Mouse (Mus musculus): ENCODE measurements around the gene 4930430F08Rik. TPM values are rescaled to one million over a fixed set of nuclear protein-coding genes. Genes with fewer than 3 reads are reported as not detected.
"Not testable (repeated sequence)": the region's sequence is repeated elsewhere in the genome, so short reads cannot be mapped to it uniquely, and the experiment has no call there.

The 4930430F08Rik gene
- polyA plus RNA-seq, 1 experiment from 2014 or later = 11.9 TPM

GRCm38 (mm10) chr10:100588932-100589388 is 1.3 kb downstream of the 4930430F08Rik start:
- no peaks in the 10 kb centered on the region for H3K27me3 ChIP-seq (ENCODE audit: control insufficient read depth, insufficient read depth, low read length)
- H3K36me3 ChIP-seq (ENCODE audit: control insufficient read depth, insufficient read depth, low read length) = no peaks in the 10 kb centered on the region; the same call in 1 of the 2 replicates
- peak overlapping the region; percentile 69 for H3K4me3 ChIP-seq (ENCODE audit: low read length)
- H3K9ac ChIP-seq (ENCODE audit: low read depth, low read length) = peak overlapping the region; percentile 76
- WGBS = under 1% methylated on average over 31 of the region's 31 CpGs
- ATAC-seq (ENCODE audit: low FRiP score, low TSS enrichment) = peak; percentile 99
- peaks cover 5% of the 10 kb centered on the region; the same call in 1 of the 2 replicates for H3K4me1 ChIP-seq (ENCODE audit: control insufficient read depth, insufficient read depth, low read length)
- no peaks in the 10 kb centered on the region for H3K9me3 ChIP-seq (ENCODE audit: control insufficient read depth, low read length)
- H3K4me2 ChIP-seq (replicated peaks; ENCODE audit: low read depth, low read length) = peak overlapping the region; percentile 70
- H3K27ac ChIP-seq (ENCODE audit: low read depth, low read length) = peak overlapping the region; percentile 48; the same call in 1 of the 2 replicates

DNA sequence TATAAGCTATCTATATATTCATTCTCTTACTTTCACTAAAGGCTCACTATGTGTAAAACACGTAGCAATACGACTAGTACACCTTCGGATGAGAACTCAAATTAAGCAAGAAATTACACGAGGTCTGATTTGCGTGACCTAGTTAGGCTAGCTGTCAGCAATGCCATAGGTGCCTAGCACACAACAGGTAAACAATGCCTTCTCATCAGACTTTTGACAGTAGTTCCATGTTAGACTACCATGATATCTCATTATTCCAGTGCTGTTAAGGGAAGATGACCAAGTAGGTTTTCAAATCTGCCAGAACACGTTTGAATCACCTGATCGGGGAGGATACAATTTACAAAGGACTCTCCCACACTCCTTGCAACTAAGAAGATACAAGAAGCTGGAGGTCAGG is 1.7 kb downstream of the 4930430F08Rik start:
- H3K9me3 ChIP-seq (ENCODE audit: control insufficient read depth, low read length) = no peaks in the 10 kb centered on the region
- peak overlapping the region; percentile 76 for H3K9ac ChIP-seq (ENCODE audit: low read depth, low read length)
- peaks cover 5% of the 10 kb centered on the region; the same call in 1 of the 2 replicates for H3K4me1 ChIP-seq (ENCODE audit: control insufficient read depth, insufficient read depth, low read length)
- WGBS = 39% methylated on average over 7 of the region's 7 CpGs
- H3K4me3 ChIP-seq (ENCODE audit: low read length) = peak overlapping the region; percentile 69
- peak overlapping the region; percentile 70 for H3K4me2 ChIP-seq (replicated peaks; ENCODE audit: low read depth, low read length)
- H3K27ac ChIP-seq (ENCODE audit: low read depth, low read length) = peak overlapping the region; percentile 48; the same call in 1 of the 2 replicates
- peak; percentile 29 for ATAC-seq (ENCODE audit: low FRiP score, low TSS enrichment)
- H3K36me3 ChIP-seq (ENCODE audit: control insufficient read depth, insufficient read depth, low read length) = no peaks in the 10 kb centered on the region; the same call in 1 of the 2 replicates
- no peaks in the 10 kb centered on the region for H3K27me3 ChIP-seq (ENCODE audit: control insufficient read depth, insufficient read depth, low read length)

DNA sequence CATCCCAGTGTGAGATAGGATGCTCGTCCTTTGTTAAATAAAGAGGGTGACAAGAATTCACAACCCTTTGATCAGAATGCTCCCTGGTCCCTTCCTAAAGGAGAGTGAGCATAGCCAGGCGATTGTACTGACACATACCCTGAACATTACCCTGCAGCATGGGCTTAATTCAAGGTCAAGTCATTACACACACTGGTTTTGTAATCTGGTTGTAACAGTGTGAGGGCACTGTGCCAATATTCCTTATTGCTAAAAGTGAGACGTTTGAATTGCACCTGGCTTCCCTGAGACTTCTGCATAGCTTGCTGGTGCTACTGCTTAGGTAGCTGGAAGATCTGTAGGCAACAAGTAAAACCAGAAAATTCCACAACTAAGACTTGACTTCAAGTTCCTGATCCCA is 6.0 kb downstream of the 4930430F08Rik start:
- Histone ChIP-seq H3K27me3 (ENCODE audit: control insufficient read depth, insufficient read depth, low read length) (no peaks in the 10 kb centered on the region), H3K4me3 (ENCODE audit: low read length) (no peak overlapping the region), H3K9ac (ENCODE audit: low read depth, low read length) (no peak overlapping the region), H3K9me3 (ENCODE audit: control insufficient read depth, low read length) (no peaks in the 10 kb centered on the region), H3K27ac (ENCODE audit: low read depth, low read length) (no peak overlapping the region), H3K4me2 (replicated peaks; ENCODE audit: low read depth, low read length) (no peak overlapping the region), H3K36me3 (ENCODE audit: control insufficient read depth, insufficient read depth, low read length) (no peaks in the 10 kb centered on the region; the same call in 1 of the 2 replicates), H3K4me1 (ENCODE audit: control insufficient read depth, insufficient read depth, low read length) (peaks cover 5% of the 10 kb centered on the region; the same call in 1 of the 2 replicates)
- WGBS = 92% methylated on average over 3 of the region's 3 CpGs
- no peak for ATAC-seq (ENCODE audit: low FRiP score, low TSS enrichment)

GRCm38 (mm10) chr10:100575294-100575693 is 14.9 kb downstream of the 4930430F08Rik start:
- H3K36me3 ChIP-seq (ENCODE audit: control insufficient read depth, insufficient read depth, low read length) = peaks cover 23% of the 10 kb centered on the region; the same call in 1 of the 2 replicates
- no peaks in the 10 kb centered on the region for H3K9me3 ChIP-seq (ENCODE audit: control insufficient read depth, low read length)
- no peak for ATAC-seq (ENCODE audit: low FRiP score, low TSS enrichment)
- WGBS = 80% methylated on average over 7 of the region's 7 CpGs
- no peak overlapping the region for H3K27ac ChIP-seq (ENCODE audit: low read depth, low read length)
- no peaks in the 10 kb centered on the region for H3K4me1 ChIP-seq (ENCODE audit: control insufficient read depth, insufficient read depth, low read length)
- H3K4me2 ChIP-seq (replicated peaks; ENCODE audit: low read depth, low read length) = no peak overlapping the region
- H3K9ac ChIP-seq (ENCODE audit: low read depth, low read length) = no peak overlapping the region
- H3K27me3 ChIP-seq (ENCODE audit: control insufficient read depth, insufficient read depth, low read length) = no peaks in the 10 kb centered on the region
- H3K4me3 ChIP-seq (ENCODE audit: low read length) = no peak overlapping the region

DNA sequence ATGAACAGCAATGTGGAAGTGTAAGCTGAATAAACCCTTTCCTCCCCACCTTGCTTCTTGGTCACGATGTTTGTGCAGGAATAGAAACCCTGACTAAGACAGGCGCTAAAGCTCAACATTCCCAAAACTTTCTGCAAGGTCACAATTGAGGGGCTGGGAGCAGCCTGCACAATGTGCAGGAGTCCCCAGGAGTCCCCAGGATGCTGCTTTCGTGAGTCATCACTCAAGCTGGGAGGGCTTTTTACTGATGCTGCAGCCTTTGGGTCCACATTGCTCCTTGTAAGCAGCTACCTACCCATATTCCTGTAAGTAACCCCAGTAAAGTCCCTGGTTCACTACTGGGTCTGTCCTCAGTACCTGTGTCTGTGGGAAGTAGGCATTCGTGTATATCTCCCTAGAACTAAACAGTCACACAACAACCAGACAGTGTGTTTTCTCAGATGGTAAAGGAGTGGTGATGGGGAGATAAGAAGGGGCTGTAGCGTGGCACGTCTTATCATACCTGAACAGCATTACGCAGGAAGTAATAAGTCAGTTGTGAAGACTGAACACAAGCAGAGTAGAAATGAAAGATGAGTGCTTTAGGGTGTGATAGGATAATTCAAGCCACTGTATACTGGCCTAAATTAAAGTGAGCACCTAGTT is 15.6 kb downstream of the 4930430F08Rik start:
- Histone ChIP-seq H3K36me3 (ENCODE audit: control insufficient read depth, insufficient read depth, low read length) (peaks cover 23% of the 10 kb centered on the region; the same call in 1 of the 2 replicates), H3K9me3 (ENCODE audit: control insufficient read depth, low read length) (no peaks in the 10 kb centered on the region), H3K4me1 (ENCODE audit: control insufficient read depth, insufficient read depth, low read length) (no peaks in the 10 kb centered on the region), H3K27ac (ENCODE audit: low read depth, low read length) (no peak overlapping the region), H3K27me3 (ENCODE audit: control insufficient read depth, insufficient read depth, low read length) (no peaks in the 10 kb centered on the region), H3K4me2 (replicated peaks; ENCODE audit: low read depth, low read length) (no peak overlapping the region), H3K9ac (ENCODE audit: low read depth, low read length) (no peak overlapping the region), H3K4me3 (ENCODE audit: low read length) (no peak overlapping the region)
- 91% methylated on average over 7 of the region's 7 CpGs for WGBS
- no peak for ATAC-seq (ENCODE audit: low FRiP score, low TSS enrichment)

DNA sequence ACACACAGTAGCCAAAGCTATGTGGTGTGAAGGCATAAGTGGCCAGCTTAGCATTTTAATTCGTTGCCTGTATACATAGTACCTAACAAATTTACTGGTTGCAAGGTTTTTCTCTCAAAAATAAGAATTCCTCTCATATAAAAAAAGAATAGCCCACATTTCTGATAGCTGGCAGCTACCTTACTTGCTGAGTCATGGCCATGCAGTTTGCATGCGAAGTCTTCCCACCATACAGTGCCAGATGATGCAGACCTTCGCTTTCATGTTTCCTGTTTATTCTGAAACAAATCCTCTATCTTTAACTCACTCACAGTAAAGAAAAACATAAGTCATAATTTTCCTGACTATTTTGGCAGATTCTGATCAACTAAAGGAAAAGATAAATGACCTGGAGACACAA is 18.5 kb downstream of the 4930430F08Rik start:
- WGBS = 92% methylated on average over 3 of the region's 3 CpGs

GRCm38 (mm10) chr10:100564112-100564511 is 26.1 kb downstream of the 4930430F08Rik start:
- no peak overlapping the region for H3K4me2 ChIP-seq (replicated peaks; ENCODE audit: low read depth, low read length)
- H3K9ac ChIP-seq (ENCODE audit: low read depth, low read length) = no peak overlapping the region
- peaks cover 6% of the 10 kb centered on the region; the same call in 1 of the 2 replicates for H3K36me3 ChIP-seq (ENCODE audit: control insufficient read depth, insufficient read depth, low read length)
- no peak overlapping the region for H3K4me3 ChIP-seq (ENCODE audit: low read length)
- H3K4me1 ChIP-seq (ENCODE audit: control insufficient read depth, insufficient read depth, low read length) = no peaks in the 10 kb centered on the region
- H3K27ac ChIP-seq (ENCODE audit: low read depth, low read length) = no peak overlapping the region
- ATAC-seq (ENCODE audit: low FRiP score, low TSS enrichment) = no peak
- H3K9me3 ChIP-seq (ENCODE audit: control insufficient read depth, low read length) = no peaks in the 10 kb centered on the region
- 88% methylated on average over 3 of the region's 3 CpGs for WGBS
- H3K27me3 ChIP-seq (ENCODE audit: control insufficient read depth, insufficient read depth, low read length) = no peaks in the 10 kb centered on the region

More for the DNA sequence above, 18.5 kb downstream of the 4930430F08Rik start:
- Histone ChIP-seq H3K27me3 (ENCODE audit: control insufficient read depth, insufficient read depth, low read length) (no peaks in the 10 kb centered on the region), H3K4me1 (ENCODE audit: control insufficient read depth, insufficient read depth, low read length) (no peaks in the 10 kb centered on the region), H3K4me3 (ENCODE audit: low read length) (no peak overlapping the region), H3K36me3 (ENCODE audit: control insufficient read depth, insufficient read depth, low read length) (peaks cover 26% of the 10 kb centered on the region; the same call in 1 of the 2 replicates), H3K9ac (ENCODE audit: low read depth, low read length) (no peak overlapping the region), H3K9me3 (ENCODE audit: control insufficient read depth, low read length) (no peaks in the 10 kb centered on the region), H3K27ac (ENCODE audit: low read depth, low read length) (no peak overlapping the region), H3K4me2 (replicated peaks; ENCODE audit: low read depth, low read length) (no peak overlapping the region)
- no peak for ATAC-seq (ENCODE audit: low FRiP score, low TSS enrichment)

- ATAC-seq (ENCODE audit: low FRiP score, low TSS enrichment); H3K4me2 ChIP-seq (replicated peaks; ENCODE audit: low read depth, low read length); H3K36me3 ChIP-seq (ENCODE audit: control insufficient read depth, insufficient read depth, low read length); H3K27me3 ChIP-seq (ENCODE audit: control insufficient read depth, insufficient read depth, low read length); H3K9ac ChIP-seq (ENCODE audit: low read depth, low read length); H3K4me1 ChIP-seq (ENCODE audit: control insufficient read depth, insufficient read depth, low read length); H3K9me3 ChIP-seq (ENCODE audit: control insufficient read depth, low read length); H3K27ac ChIP-seq (ENCODE audit: low read depth, low read length); H3K4me3 ChIP-seq (ENCODE audit: low read length): not testable (repeated sequence)
- 90% methylated on average over 3 of the region's 3 CpGs for WGBS
Measured at GRCm38 (mm10) chr10:100560194-100560883, 29.9 kb downstream of the 4930430F08Rik start.

Data from kidney, embryonic 14.5 days (tissue).